Mouse (Mus musculus) c-Kit-positive CD71-positive TER-119-positive erythroid progenitor cells, embryonic 14.5 days (primary cell): ENCODE results near the gene Gm20388.

ENCODE experiments used
- DNase-seq: peaks from one replicate; pipeline ENCODE4 v3.0.0-alpha.2; 2013; ENCODE audit warnings: low spot score

The Gm20388 gene

GRCm38 (mm10) chr8:122437708-122438331 lies 2527.2 kb downstream of the Gm20388 start:
- no peak for DNase-seq

DNA sequence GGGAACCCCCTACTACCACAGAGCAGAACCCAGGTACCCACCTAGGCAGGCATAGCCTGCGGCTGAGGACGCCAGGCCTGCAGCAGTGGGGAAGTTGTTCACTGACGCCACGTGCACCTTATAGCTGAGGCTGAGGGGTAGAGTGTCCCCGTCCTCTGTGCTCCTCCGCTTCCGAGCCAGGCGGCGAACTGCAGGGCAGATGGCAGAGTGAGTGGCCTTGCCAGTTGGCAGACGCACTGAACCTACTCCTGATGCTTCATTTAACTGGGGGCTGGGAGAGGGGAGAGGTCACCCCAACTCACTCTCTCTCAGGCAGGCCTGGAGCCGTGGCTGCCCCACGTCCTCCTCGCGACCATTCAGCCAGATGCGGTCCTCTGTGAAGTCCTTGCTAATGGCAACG lies 2528.7 kb downstream of the Gm20388 start:
- DNase-seq: no peak

- DNase-seq: no peak
These were observed 2530.7 kb downstream of the Gm20388 start for GRCm38 (mm10) chr8:122441326-122441725.

- DNase-seq: no peak
These were observed 2531.7 kb downstream of the Gm20388 start for GRCm38 (mm10) chr8:122442356-122442755.

DNA sequence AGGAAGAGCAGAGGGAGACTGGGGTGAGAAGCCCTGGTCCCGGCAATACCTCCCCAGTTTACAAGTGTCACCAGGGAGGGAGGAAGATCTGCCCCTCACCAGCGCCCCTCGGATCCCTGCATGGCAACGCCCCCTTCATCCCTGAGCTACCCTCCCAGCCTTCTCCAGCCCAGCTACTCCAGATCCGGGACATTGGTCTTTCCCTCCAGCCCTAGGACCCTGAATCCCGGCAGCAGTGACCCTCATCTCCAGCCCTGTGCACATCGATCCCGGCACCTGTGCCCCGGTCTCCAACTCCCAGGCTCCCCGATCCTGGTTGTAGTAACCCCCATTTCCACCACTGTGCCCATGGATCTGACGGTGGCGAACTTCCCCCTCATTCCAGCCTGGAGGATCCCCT lies 2532.1 kb downstream of the Gm20388 start:
- DNase-seq: no peak

DNA sequence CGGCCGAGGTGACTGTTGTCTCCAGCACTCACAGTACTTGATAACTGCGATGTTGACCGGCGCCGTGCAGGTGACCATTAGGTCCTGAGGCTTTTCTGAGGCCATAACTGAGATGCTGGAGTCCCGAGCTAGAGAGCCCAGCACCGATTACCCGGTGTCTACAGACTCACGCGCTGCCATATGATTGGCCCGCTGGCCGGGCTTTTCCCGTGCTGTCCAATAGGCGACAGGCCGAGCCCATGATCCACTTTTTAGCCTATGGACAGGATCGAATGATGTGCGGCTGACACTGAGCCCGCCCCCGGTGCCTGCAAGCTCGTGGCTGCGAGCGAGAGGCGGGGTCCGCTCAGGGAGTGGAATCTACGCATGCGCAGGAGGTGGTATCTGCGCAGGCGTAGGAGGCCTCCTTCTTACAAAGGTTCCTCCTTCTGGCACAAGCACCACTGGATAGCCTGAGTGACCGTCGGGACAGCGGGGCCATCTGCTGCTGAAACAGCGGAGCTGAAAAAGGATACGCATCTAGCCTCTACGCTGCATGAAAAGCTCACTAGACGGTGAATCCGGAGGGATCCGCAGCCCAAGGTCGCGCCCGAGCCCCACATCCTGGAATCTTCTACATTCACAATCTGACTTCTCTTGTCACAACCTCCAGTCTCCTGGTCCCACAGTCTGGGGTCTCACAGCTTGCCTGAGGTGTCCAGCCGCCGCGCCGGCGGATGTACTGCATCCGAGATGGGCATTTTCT lies 2532.8 kb downstream of the Gm20388 start, which contains the start of gene Mvd:
Mvd (minus strand) TSS at position 161 of the 745 bp plus-strand sequence.
- DNase-seq: peak; percentile 97

DNA sequence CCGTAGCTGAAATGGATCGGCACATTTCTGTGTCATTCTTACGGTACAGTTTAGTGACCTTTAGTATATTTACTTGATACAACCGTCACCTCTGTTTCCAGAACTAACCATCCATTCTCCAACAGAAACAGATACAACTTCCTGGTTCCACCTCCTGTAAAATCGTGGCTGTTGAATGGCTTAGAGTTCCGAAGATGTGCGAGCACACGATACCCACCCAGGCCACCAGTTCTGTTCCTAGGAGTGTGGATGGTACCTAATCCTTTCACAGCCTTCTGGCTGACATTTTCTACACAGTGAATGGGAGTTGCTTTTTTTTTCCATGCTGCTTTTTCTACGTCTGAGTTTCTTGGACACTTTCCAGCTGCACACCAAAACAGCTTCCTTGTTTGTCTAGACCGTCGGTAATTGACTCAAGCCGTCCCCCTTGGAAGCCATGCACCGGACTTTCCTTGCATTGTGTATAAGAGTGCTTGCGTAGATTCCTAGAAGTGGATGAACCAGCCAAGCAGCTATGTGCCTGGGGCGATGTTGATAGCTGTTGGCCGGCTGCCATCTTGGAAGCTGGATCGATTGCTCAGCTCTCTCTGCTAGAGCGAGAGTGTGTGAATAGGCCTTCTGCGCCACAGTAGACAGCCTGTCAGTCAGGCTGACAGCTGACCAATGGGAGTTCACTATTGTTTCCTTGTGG lies 2533.6 kb downstream of the Gm20388 start:
- DNase-seq: peak; percentile 77

GRCm38 (mm10) chr8:122445203-122445602 lies 2534.6 kb downstream of the Gm20388 start:
- DNase-seq: no peak

DNA sequence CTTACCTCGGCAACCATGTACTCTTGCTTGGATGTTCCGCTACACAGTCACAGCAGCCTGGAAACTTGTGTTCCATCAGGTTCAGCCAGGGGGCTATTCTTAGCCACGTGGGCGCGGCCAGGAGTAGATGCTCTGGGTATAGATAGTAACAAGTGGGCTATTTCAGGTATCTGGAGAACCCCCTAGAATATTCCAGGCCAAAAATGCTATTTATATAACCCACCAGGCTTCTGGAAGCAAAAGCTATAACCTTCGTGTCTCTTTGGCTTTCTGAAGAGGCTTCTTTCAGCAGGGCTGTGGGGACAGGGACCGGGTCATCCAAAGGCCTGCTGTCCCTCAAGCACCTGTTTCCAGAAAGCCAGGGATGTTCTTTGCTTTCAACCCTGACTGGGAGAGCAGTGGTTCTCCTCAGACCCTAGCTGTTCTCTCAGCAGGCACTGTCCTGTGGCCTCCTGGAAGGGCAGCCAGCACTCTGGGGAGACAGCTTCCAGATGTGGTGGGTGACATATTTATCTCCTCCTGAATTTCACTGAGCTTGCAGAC lies 2540.6 kb downstream of the Gm20388 start:
- no peak for DNase-seq

GRCm38 (mm10) chr8:122452154-122452553 lies 2541.5 kb downstream of the Gm20388 start:
- no peak for DNase-seq

- no peak for DNase-seq
These were observed 2543.8 kb downstream of the Gm20388 start for GRCm38 (mm10) chr8:122454409-122454808.

GRCm38 (mm10) chr8:122457171-122457570 lies 2546.5 kb downstream of the Gm20388 start:
- no peak for DNase-seq

- no peak for DNase-seq
These were observed 2548.7 kb downstream of the Gm20388 start for GRCm38 (mm10) chr8:122459218-122459900.

DNA sequence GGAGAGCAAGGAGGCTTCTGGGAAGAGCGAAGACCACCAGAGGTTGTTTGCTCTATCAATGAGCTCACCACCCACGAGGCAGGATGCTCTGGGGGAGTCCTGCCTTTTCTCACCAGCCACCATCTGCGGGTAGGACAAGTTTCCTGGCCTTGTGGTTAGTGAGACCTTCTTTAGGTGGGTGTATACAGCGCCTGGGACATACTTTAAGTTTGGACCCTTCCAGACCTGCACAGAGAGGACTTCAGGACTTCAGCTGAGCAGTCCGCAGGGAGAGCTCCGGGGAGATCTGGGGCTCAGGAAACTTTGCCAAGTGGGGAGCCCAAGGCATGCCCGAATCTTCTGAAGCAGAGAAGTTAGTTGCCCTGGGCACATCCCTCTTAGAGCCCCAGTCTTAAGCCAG lies 2549.3 kb downstream of the Gm20388 start:
- no peak for DNase-seq

DNA sequence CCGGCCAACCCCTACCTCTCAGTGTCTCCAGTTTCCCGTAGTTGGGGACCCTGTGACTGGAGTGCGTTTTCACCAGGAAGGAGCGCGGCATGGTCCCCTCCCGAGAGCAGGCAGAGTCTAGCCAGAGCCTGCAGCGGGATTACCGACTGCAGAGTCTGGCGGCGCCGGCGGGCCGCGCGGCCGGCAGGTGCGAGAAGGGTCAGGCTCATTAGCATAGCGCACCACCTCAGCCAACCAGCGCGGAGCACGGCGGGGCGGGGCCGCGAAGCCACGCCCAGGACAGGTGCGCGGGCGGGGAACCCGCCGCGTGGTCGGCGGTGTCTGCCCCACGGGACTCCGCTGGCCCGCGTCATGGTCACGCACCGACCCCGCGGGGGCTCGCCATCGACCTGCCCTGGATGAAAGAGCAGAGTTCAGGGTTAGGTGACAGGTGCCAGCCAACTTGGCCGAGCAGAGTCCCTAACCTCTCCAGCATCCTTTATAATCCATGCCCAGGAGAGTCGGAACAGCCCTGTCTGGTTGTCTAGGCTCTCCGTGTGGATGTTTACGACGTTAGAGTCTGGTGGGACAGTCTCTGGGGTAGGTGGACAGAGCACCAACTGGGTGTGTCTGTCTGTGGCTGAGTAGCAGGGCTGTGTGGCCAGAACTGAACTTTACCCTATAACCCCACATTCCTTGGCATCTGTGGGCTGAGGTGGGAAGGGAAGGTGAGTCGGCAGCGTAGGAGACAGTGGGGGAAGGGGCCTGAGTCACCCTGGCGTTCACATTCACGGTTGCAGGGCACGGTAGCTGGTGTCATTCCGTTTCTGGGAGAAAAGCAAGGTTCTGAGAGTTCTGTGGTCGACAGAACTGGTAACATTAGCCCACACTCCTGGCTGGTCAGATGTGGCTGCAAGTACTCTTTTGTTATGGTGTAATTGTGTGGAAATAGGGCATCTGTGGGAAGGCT lies 2550.2 kb downstream of the Gm20388 start, which contains the start of gene Snai3:
Snai3 (minus strand) TSS at position 210 of the 949 bp plus-strand sequence.
- no peak for DNase-seq

DNA sequence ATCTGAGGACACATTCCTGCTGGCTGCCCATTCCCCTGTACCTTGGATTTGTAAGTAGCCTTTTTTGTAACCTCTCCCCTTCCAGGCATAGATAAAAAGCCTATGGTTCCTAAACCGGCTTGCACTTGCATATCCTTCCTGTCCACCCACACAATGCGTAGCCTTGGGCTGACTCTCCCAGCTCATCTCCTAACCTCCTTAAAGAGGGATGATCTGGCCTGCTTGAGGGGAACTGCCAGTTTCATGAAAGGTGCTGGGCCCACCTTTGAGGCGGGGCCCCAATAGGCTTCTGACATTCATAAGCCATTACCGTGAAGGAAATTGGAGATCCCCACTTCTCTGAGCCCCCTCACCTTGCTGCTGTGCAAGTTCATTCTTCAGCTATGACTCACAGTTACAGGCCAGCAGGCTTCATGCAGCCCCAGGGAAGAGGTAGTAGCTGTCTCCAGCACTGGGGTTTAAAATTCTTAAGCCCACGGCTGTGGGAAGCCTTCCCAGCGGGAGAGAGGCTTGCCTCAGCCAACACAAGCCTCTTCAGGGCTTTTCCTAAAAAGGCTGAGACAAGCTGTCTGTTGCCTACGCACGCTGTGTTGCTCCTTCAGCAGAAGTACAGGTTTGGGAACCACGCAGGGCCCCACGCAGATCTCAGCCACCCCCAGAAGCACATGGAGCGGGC lies 2551.0 kb downstream of the Gm20388 start:
- no peak for DNase-seq

GRCm38 (mm10) chr8:122462510-122462909 lies 2551.9 kb downstream of the Gm20388 start:
- no peak for DNase-seq

DNA sequence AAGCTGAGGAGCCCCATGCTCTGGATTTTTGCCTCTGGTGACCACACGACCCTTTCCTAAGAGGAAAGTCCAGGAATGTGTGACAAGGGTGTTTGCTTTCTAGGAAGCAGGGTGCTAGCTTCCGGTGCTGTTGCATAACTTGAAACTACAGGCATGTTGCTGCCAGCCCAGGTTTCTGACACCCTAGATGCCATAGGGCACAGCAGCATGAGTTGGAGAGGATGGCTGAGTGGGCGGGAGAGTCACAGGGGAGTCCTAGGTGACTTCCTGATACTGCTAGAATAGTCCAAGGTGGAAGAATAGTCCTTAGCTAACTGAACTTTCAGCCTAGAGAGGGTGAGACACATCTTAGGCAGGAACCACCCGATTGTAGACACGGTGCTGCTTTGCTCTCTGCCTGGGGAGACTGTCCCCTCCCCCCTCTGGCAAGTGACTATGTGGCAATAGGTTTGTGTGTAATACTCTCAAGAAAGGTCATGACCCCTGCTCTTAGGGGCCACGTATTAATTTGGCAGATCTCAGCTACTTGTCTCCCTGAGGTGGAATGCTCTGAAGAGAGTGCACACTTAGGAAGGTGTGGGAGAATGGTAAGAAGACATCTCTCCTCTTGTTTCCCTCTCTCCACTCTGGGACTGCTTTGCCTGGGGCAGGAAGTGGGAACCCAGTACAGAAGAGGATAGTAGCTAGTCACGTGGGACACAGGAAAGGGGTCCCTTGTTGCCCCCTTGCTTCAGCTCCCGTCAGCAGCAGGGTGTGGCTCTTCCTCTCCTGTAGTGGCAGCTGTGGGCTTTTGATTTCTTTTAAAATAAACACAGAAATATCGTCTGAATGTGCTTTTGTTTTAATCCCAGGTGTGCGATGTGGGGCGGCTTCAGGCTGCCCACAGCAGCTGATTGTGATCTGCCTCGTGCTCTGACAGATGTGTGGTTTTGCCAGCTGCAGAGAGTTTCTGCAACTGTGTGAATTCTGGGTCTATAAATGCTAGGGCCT lies 2553.3 kb downstream of the Gm20388 start:
- no peak for DNase-seq

GRCm38 (mm10) chr8:122464985-122465384 lies 2554.3 kb downstream of the Gm20388 start:
- DNase-seq: no peak
